Mouse (Mus musculus) embryo, embryonic 10.5 days (tissue): ENCODE data around the gene Gimap4.
"Not testable (repeated sequence)": the region's sequence is repeated elsewhere in the genome, so short reads cannot be mapped to it uniquely, and the experiment has no call there.

Source experiments
- DNase-seq: peaks from one replicate; pipeline ENCODE4 v3.0.0-alpha.2; 2015; ENCODE audit warnings: low spot score

Gene Gimap4

DNA sequence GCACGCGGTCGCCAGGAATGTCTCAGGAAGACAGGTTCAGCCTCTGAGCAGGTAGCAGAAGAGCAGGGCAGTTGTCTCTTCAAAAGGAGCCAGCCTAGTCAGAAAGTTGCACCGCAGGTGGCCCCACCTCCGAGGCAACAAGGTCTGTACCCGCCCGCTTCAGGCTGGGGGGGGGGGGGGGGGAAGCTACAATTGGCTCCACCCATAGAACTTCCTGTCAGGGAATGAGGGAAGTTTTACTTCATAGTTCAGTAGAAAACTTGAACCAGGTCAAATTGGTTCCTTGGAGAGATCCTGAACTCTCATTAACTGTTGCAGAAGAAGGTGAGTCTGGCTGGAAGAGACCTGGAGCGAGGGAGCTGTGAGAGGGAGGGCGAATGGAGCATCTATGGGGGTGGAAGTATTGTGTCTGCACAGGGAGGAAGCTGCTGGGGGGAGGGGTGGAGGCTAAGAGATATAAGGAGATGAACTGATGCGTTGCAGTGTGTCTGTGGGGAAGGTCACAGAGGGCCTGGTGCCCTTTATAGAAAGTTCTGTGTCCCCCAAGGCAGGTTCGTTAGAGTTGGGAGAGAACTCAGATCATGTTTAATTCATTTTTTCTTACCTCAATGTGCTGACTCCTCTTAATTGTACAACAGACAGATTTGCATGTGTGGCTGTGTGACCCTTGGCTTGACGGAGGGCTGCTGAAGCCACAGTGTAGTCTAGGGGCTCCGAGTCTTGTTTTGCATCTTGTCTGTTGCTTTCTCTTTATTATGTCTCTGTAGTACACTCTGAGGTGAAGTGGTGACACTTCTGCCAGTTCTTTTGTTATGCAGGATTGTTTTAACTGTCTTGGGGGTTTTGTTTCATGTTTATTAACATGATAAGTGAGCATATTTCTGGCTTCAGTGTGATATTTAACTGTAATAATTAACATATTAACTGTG lies 8.2 kb upstream of the Gimap4 start, which contains the start of gene Gimap9:
TSS of gene Gimap9 (plus strand) at position 199 of the 929 bp plus-strand sequence.
- peak; percentile 36 for DNase-seq

- no peak for DNase-seq
Measured at GRCm38 (mm10) chr6:48676860-48677415, 7.4 kb upstream of the Gimap4 start.

- DNase-seq, result no peak
Measured at GRCm38 (mm10) chr6:48677492-48678345, 6.6 kb upstream of the Gimap4 start.

GRCm38 (mm10) chr6:48678391-48678790 lies 6.0 kb upstream of the Gimap4 start:
- DNase-seq, result no peak

DNA sequence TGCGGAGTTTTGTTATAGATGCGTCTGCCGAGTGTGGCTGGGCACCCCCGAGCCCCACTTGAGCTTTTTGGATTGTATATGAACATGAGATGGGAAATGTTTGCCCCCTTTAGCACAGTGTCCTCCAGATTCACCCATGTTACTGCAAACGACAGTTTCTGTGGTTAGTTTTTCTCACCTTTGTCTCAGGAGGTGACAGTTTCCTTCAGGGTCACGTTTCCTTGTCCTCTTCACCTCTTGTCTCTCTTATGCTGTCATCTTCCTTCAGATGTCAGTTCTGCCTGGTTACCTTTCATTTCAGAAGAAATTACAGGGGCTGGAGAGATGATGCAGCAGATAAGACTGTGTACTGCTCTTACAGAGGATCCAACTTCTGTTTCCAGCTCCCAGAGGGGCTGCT lies 4.6 kb upstream of the Gimap4 start:
- DNase-seq, result no peak

DNA sequence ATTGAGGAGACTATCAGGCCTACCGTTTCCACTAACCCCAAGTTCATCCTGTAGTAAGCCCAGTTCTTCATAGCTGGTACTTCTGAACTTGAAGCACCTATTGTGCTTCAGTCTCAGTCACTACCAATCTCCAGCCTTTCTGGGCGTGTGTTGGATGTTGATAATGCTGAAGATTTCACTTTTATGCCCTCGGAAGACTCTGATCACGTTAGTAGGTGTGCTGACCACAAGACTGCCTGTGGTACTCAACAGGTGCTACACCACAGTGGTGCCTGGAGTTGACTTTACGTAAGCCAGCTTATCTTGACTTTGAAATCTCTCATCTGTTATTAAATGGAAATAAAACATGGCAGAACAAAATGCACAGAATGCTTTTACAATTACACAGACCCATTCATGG lies 3.9 kb upstream of the Gimap4 start:
- DNase-seq, result no peak

DNA sequence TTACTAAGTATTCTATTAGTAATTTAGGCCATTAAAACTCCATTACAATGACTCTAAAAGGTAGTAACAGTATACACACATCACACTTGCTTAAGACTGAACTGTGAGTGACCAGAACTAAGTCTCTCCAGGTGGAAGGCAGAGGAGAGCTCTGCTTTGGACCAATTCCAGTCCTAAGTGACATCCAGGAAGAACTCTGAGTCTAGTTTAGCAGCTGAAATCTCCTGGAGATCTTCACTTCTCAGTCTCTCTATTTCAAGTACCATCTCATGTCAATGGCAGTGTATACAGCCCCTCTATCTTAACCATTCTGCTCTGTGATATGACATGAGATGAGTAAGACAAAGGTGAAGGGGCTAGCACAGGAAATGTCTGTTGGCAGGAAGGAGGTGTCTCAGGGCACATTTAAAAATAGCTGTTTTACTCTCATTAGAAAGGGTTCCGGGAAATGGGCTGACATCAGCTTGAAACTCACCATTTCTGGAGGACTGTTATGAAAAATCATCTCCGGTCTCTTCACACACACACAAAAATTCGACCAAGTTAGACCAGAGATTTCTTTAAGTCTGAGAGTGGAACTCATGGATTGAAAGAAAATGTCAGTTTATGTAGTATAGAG lies 2.8 kb upstream of the Gimap4 start:
- DNase-seq, result no peak

DNA sequence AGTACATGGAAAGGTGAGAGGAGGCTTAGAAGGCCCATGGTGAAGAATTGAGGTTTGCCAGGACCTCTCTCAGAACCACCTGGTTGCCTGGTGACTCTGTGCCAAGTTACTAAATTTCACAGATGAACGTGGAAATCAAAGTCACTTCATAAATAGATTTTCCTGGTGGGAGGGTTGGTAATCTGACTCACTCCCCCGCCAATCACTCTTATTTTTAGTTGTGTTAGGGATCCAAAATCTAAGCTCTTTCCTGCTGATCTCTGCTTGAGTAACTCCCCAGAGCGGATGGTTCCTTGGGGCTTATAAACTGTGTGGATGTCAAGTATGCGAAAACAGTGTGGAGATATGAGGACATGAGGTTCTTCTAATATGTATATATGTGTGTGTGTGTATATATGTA lies 2.1 kb upstream of the Gimap4 start:
- no peak for DNase-seq

DNA sequence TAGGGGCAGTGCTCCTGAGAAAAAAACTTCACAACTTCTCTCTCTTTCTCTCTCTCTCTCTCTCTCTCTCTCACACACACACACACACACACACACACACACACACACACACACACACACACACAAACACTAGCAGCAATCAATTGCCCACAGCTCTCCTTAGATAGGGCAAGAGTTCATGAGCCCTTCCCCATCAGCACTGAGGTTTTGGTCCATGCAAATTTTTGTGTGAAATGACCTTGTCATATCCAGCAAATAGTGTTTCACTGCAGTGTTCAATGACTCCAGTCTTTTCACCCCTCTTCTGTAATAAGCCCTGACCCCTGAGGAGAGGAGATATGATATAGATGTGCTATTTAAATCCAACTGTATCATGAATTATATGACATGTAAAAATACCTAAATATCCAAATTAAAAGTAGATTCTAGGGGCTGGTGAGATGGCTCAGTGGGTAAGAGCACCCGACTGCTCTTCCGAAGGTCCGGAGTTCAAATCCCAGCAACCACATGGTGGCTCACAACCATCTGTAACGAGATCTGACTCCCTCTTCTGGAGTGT lies 1.0 kb upstream of the Gimap4 start:
- not testable (repeated sequence) for DNase-seq

DNA sequence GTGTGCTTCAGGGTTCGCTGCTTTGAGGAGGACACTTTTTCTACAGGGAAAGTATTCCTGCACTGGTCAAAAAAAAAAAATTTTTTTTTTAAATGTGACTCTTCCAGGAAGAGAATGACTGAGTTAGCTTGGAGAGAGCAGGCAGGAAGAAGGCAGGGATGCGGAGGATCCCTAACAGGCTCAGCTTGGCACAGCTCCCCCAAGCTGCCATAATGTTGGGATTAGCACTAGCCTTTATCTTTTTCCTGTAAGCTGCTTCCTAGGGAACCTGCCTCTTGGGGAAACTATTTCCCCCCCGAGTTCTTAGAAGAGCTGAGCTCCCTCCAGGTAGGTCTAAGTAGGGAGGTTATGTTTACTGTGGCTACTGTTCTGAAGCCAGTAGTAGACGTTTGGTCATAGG lies 457 bp downstream of the Gimap4 start:
- DNase-seq, result no peak

DNA sequence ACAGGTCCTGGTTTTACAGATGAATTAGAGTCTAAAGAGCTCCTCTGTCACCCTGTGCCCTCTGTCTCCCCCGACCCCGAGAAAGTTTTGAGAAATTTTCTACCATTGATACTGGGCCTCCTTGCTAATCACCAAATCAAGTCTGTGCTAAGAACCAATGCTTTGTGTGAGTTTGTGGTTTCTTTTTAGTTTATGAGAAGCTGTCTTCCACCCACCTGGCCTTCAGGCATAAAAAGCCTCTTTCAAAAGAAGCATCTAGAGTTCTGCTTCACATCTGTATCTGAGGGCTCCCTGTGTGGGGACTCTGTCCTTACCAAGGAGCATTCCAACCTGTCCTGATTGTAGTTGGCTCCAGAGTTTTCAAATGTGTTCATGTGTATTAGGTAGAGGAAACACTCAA lies 902 bp downstream of the Gimap4 start:
- DNase-seq, result no peak

- DNase-seq, result no peak
Measured at GRCm38 (mm10) chr6:48685694-48686665, 1.6 kb downstream of the Gimap4 start.

GRCm38 (mm10) chr6:48687077-48687476 lies 2.7 kb downstream of the Gimap4 start:
- DNase-seq, result no peak

DNA sequence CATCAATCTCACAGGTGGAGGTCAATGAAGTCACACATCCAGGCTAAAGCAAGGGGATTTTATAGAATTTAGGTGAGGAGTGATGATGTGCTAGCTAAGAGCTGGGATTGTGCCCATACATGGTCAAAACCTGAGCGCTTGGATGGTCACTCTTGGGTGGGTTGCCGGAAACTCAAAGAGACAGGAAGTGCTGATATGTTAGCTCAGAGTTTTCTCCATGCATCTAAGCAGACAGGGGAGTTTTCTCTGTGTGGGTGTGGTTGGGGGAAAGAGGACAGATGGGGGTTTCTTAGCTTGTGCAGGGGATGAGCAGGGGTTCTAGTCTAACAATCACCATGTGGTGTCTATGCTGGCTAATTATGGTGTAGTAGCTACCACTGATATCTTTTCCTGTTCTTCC lies 5.0 kb downstream of the Gimap4 start:
- no peak for DNase-seq

GRCm38 (mm10) chr6:48692962-48693361 lies 8.6 kb downstream of the Gimap4 start:
- no peak for DNase-seq

GRCm38 (mm10) chr6:48696830-48697554 lies 12.6 kb downstream of the Gimap4 start:
- DNase-seq, result no peak

- no peak for DNase-seq
Measured at GRCm38 (mm10) chr6:48697555-48697930, 13.2 kb downstream of the Gimap4 start.

DNA sequence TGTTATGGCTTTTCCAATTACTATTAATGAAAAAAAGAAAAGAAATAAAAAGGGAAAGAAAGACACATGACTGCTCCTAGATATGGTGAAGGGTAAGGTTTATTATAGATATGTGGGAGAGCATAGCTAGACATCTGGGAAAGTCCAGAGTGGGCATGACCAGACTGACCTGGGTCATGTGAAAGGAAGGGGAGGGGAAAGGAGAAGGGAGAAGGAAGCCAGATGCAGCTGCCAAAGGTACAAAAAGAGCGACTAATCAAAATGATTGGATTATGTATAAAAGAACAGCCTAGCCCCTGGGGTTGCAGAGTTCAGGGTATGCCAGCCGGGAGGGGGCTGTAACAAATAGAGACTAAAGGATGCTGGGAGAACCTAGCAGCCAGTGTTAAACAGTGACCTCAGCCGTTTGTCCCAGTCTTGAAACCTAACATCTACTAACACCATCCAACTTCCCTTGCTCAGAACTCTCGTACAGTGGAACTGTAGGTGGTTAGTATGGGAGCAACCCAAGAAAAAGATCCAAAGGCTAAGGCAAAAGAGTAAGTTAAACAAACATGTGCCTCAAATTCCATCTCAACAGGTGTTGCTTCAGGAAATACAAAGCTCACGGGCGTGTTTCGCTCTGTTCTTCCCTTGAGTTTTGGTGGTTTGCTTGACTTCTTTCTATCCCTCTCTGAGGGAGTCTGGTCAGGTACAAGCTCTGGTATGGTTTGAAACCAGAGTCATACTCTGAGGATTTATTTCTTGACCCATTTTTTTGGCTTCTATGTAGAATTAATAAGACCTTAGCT lies 13.9 kb downstream of the Gimap4 start:
- DNase-seq, result no peak

GRCm38 (mm10) chr6:48698888-48699287 lies 14.5 kb downstream of the Gimap4 start:
- DNase-seq, result no peak
